Mouse (Mus musculus) MEL (cell line): Measurements from ENCODE around the gene Fhl3. TPM values are rescaled to one million over a fixed set of nuclear protein-coding genes. Genes with fewer than 3 reads are reported as not detected.
A peak's percentile ranks its signal among the peaks of the same experiment; 100 is the strongest.

Experiments used
- DNase-seq: peaks from one replicate; pipeline ENCODE4 v3.0.0; 2011; ENCODE audit warnings: low read depth, low spot score
- H3K27ac ChIP-seq: 2 replicates; pipeline ENCODE4 v1.5.1; 2012; ENCODE audit warnings: low read depth, mild to moderate bottlenecking, control low read depth, low read length, moderate library complexity; ENCODE audit not compliant: control insufficient read depth
- H3K27me3 ChIP-seq, 2 experiments: fragments of 150-350 bp in 1 of 2; sonication (generic) in 1 of 2; 2 replicates each; pipeline ENCODE4 v1.6.1; 2012; ENCODE audit warnings: low read length in 2 of 2, mild to moderate bottlenecking in 2 of 2, improper control_type of control experiment in 1 of 2, moderate library complexity in 1 of 2; ENCODE audit not compliant: insufficient read depth in 2 of 2, control insufficient read depth in 1 of 2
- H3K36me3 ChIP-seq, 2 experiments: 2 replicates each; pipeline ENCODE4 v1.6.1; 2012 to 2014; ENCODE audit warnings: low read length in 2 of 2, improper control_type of control experiment in 1 of 2, inconsistent platforms in 1 of 2, mild to moderate bottlenecking in 1 of 2; ENCODE audit not compliant: insufficient read depth in 2 of 2, control insufficient read depth in 1 of 2
- H3K4me1 ChIP-seq, 2 experiments: fragments of 150-350 bp in 1 of 2; sonication (generic) in 1 of 2; 2 replicates each; pipeline ENCODE4 v1.6.1; 2012; ENCODE audit warnings: low read length in 2 of 2, improper control_type of control experiment in 1 of 2, mild to moderate bottlenecking in 1 of 2; ENCODE audit not compliant: insufficient read depth in 2 of 2, control insufficient read depth in 1 of 2
- H3K4me3 ChIP-seq, 2 experiments: fragments of 150-350 bp in 1 of 2; sonication (generic) in 1 of 2; 2 replicates each; pipeline ENCODE4 v1.5.1; 2012; ENCODE audit warnings: low read depth in 2 of 2, low read length in 2 of 2, mild to moderate bottlenecking in 2 of 2, moderate library complexity in 2 of 2, control low read depth in 1 of 2, improper control_type of control experiment in 1 of 2; ENCODE audit not compliant: control insufficient read depth in 1 of 2, insufficient read depth in 1 of 2
- H3K79me2 ChIP-seq: 2 replicates; pipeline ENCODE4 v1.6.1; 2012; ENCODE audit warnings: mild to moderate bottlenecking, low read length, moderate library complexity; ENCODE audit not compliant: control insufficient read depth, poor library complexity, insufficient read depth
- H3K9ac ChIP-seq: 2 replicates; pipeline ENCODE4 v1.6.1; 2012; ENCODE audit warnings: low read depth, mild to moderate bottlenecking, control low read depth, low read length, moderate library complexity; ENCODE audit not compliant: control insufficient read depth, poor library complexity, severe bottlenecking
- H3K9me3 ChIP-seq: fragments of 150-350 bp; sonication (generic); replicated peaks from 2 replicates; pipeline ENCODE4 v1.6.1; 2012; ENCODE audit warnings: mild to moderate bottlenecking, low read length, improper control_type of control experiment, moderate library complexity; ENCODE audit not compliant: insufficient read depth
- BHLHE40 ChIP-seq: IDR thresholded peaks from 2 replicates; pipeline ENCODE4 v1.6.1; 2012; ENCODE audit warnings: low read depth, mild to moderate bottlenecking, inconsistent platforms, low read length, improper control_type of control experiment, borderline replicate concordance
- CHD1 ChIP-seq: IDR thresholded peaks from 2 replicates; pipeline ENCODE4 v1.6.1; 2012; ENCODE audit warnings: low read depth, mild to moderate bottlenecking, inconsistent platforms, low read length, improper control_type of control experiment
- CHD2 ChIP-seq: IDR thresholded peaks from 2 replicates; pipeline ENCODE4 v1.6.1; 2011; ENCODE audit warnings: low read length, improper control_type of control experiment
- CTCF ChIP-seq, 3 experiments: IDR thresholded peaks in 2 of 3; conservative IDR thresholded peaks in 1 of 3; 2 replicates each; pipeline ENCODE4 v1.5.1; 2011 to 2012; ENCODE audit warnings: low read length in 3 of 3, low read depth in 2 of 3, mild to moderate bottlenecking in 2 of 3, improper control_type of control experiment in 1 of 3, inconsistent platforms in 1 of 3, mixed read lengths in 1 of 3, moderate library complexity in 1 of 3; ENCODE audit not compliant: control insufficient read depth in 1 of 3, insufficient read depth in 1 of 3, poor library complexity in 1 of 3, severe bottlenecking in 1 of 3
- HCFC1 ChIP-seq: IDR thresholded peaks from 2 replicates; pipeline ENCODE4 v1.6.1; 2012; ENCODE audit warnings: low read depth, mild to moderate bottlenecking, inconsistent platforms, low read length, improper control_type of control experiment, moderate library complexity
- JUND ChIP-seq: IDR thresholded peaks from 2 replicates; pipeline ENCODE4 v1.6.1; 2011; ENCODE audit warnings: low read depth, mild to moderate bottlenecking, improper control_type of control experiment, low read length
- MAX ChIP-seq: IDR thresholded peaks from 2 replicates; pipeline ENCODE4 v1.6.1; 2011; ENCODE audit warnings: low read length, improper control_type of control experiment
- MEF2A ChIP-seq: IDR thresholded peaks from 2 replicates; pipeline ENCODE4 v1.6.1; 2014; ENCODE audit warnings: low read depth, mild to moderate bottlenecking, inconsistent platforms, low read length, improper control_type of control experiment; ENCODE audit not compliant: poor library complexity, insufficient replicate concordance, severe bottlenecking; ENCODE audit errors: extremely low read depth
- MXI1 ChIP-seq: IDR thresholded peaks from 2 replicates; pipeline ENCODE4 v1.6.1; 2011; ENCODE audit warnings: mild to moderate bottlenecking, low read depth, low read length, improper control_type of control experiment
- MYC ChIP-seq: IDR thresholded peaks from 2 replicates; pipeline ENCODE4 v1.6.1; 2011; ENCODE audit warnings: low read depth, mild to moderate bottlenecking, low read length, improper control_type of control experiment, moderate library complexity
- POLR2A ChIP-seq, 2 experiments: IDR thresholded peaks; 2 replicates each; pipeline ENCODE4 v1.6.1; 2011 to 2012; ENCODE audit warnings: low read length in 2 of 2, mild to moderate bottlenecking in 2 of 2, control low read depth in 1 of 2, improper control_type of control experiment in 1 of 2, low read depth in 1 of 2, moderate library complexity in 1 of 2; ENCODE audit not compliant: control insufficient read depth in 1 of 2, insufficient read depth in 1 of 2, poor library complexity in 1 of 2
- POLR2AphosphoS2 ChIP-seq: IDR thresholded peaks from 2 replicates; pipeline ENCODE4 v1.6.1; 2011; ENCODE audit warnings: low read length, improper control_type of control experiment
- POLR2AphosphoS5 ChIP-seq: IDR thresholded peaks from 2 replicates; pipeline ENCODE4 v1.6.1; 2012; ENCODE audit warnings: low read depth, borderline replicate concordance, mild to moderate bottlenecking, inconsistent platforms, low read length, moderate library complexity, mixed read lengths
- RCOR1 ChIP-seq: IDR thresholded peaks from 2 replicates; pipeline ENCODE4 v1.6.1; 2012; ENCODE audit warnings: low read depth, mild to moderate bottlenecking, inconsistent platforms, low read length, improper control_type of control experiment
- SIN3A ChIP-seq: IDR thresholded peaks from 2 replicates; pipeline ENCODE4 v1.6.1; 2012; ENCODE audit warnings: low read length, improper control_type of control experiment, inconsistent platforms
- TBP ChIP-seq: IDR thresholded peaks from 2 replicates; pipeline ENCODE4 v1.8.0; 2011; ENCODE audit warnings: low read depth, low read length, improper control_type of control experiment
- TCF12 ChIP-seq: IDR thresholded peaks from 2 replicates; pipeline ENCODE4 v1.6.1; 2014; ENCODE audit warnings: low read depth, mild to moderate bottlenecking, inconsistent platforms, low read length, improper control_type of control experiment, moderate library complexity
- UBTF ChIP-seq: IDR thresholded peaks from 2 replicates; pipeline ENCODE4 v1.6.1; 2012; ENCODE audit warnings: low read depth, mild to moderate bottlenecking, inconsistent platforms, low read length, improper control_type of control experiment, moderate library complexity, borderline replicate concordance; ENCODE audit not compliant: insufficient read depth
- USF1 ChIP-seq: IDR thresholded peaks from 2 replicates; pipeline ENCODE4 v1.6.1; 2014; ENCODE audit warnings: low read depth, mild to moderate bottlenecking, inconsistent platforms, low read length, improper control_type of control experiment, moderate library complexity
- USF2 ChIP-seq, 2 experiments: IDR thresholded peaks; 2 replicates each; pipeline ENCODE4 v1.6.1; 2011 to 2012; ENCODE audit warnings: improper control_type of control experiment in 2 of 2, low read length in 2 of 2, borderline replicate concordance in 1 of 2, inconsistent platforms in 1 of 2, low read depth in 1 of 2, mild to moderate bottlenecking in 1 of 2; ENCODE audit not compliant: insufficient read depth in 1 of 2
- ZC3H11A ChIP-seq: IDR thresholded peaks from 2 replicates; pipeline ENCODE4 v1.6.1; 2012; ENCODE audit warnings: low read depth, mild to moderate bottlenecking, inconsistent platforms, low read length, improper control_type of control experiment
- ZKSCAN1 ChIP-seq: IDR thresholded peaks from 2 replicates; pipeline ENCODE4 v1.6.1; 2012; ENCODE audit warnings: low read depth, mild to moderate bottlenecking, inconsistent platforms, low read length, improper control_type of control experiment, moderate library complexity
- polyA plus RNA-seq, 2 experiments: library from polyadenylated mRNA; stranded (reverse) in 1 of 2; unstranded in 1 of 2; fragments of >175 nt in 1 of 2; fragments of >200 nt in 1 of 2; gene quantifications; 2 replicates each; pipeline versions ENCODE4 v1.2.1 to v1.2.4; 2012; ENCODE audit warnings: low replicate concordance in 2 of 2, low read depth in 1 of 2; ENCODE audit not compliant: insufficient read length in 2 of 2, insufficient read depth in 1 of 2, missing spikeins in 1 of 2
- total RNA-seq: library from RNA; depleted of rRNA; stranded (reverse); fragments of 300-350 nt; gene quantifications from 2 replicates; pipeline ENCODE4 v1.2.3, GENCODE M21; 2012

Gene Fhl3
- total and polyA plus RNA-seq, 3 experiments = 5.6 to 13.8 TPM; not detected in 1

DNA sequence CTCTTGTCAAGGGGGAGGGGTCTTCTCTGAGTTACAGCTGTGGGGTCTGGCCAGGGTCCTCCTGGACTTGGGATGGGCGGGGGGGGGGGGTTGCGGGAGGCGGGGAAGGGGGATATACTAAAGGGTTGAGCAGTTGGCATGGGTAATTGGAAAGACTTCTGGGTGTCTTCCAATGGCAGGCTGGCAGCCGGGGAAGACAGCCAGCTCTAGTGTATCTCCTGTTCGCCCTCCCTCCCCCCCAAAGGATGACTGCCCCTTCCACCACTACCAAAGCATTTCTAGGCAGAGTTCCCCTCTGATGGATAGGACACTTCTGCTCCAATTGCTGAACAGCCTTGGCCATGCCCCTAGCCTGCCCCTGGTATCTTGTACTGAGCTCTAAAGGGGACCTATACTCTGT is 1.4 kb downstream of the Fhl3 start:
- no peak for DNase-seq
- H3K9ac ChIP-seq = peak overlapping the region; percentile 77
- peaks cover 10% of the 10 kb centered on the region for H3K79me2 ChIP-seq
- no peaks in the 10 kb centered on the region for H3K27me3 ChIP-seq
- no peak overlapping the region for H3K27ac ChIP-seq
- no peaks in the 10 kb centered on the region for H3K9me3 ChIP-seq
- TF ChIP-seq MAX = no peak
- no peak for TF ChIP-seq POLR2AphosphoS5
- no peak for TF ChIP-seq BHLHE40
- TF ChIP-seq ZC3H11A = no peak
- TF ChIP-seq CHD2 = no peak
- TF ChIP-seq CTCF (IDR thresholded peaks at IDR 0.05 in 2 of 3, conservative IDR thresholded peaks at IDR 0.05 in 1 of 3; ENCODE audit: control insufficient read depth in 1 of 3, insufficient read depth in 1 of 3, low read depth in 2 of 3, low read length in 3 of 3, poor library complexity in 1 of 3, severe bottlenecking in 1 of 3) = no peak
- TF ChIP-seq USF2 (IDR thresholded peaks at IDR 0.05; ENCODE audit: borderline replicate concordance in 1 of 2, insufficient read depth in 1 of 2, low read depth in 1 of 2, low read length in 2 of 2) = no peak
- TF ChIP-seq JUND = no peak
- no peak for TF ChIP-seq UBTF
- no peak for TF ChIP-seq POLR2A (IDR thresholded peaks at IDR 0.05; ENCODE audit: control insufficient read depth in 1 of 2, insufficient read depth in 1 of 2, low read depth in 1 of 2, low read length in 2 of 2, poor library complexity in 1 of 2)
- TF ChIP-seq RCOR1 = no peak
- no peak for TF ChIP-seq MYC
- TF ChIP-seq TBP = no peak
- no peak for TF ChIP-seq SIN3A
- TF ChIP-seq USF1 = no peak
- no peak for TF ChIP-seq HCFC1
- no peak for TF ChIP-seq MEF2A
- TF ChIP-seq CHD1 = no peak
- peaks cover 11 to 32% of the 10 kb centered on the region in 2 experiments for H3K4me1 ChIP-seq
- peaks cover 0 to 31% of the 10 kb centered on the region in 2 experiments; a peak in 2 of 4 replicates for H3K36me3 ChIP-seq
- peak overlapping the region in 1 of 2 experiments; percentile 90; a peak in 1 of 4 replicates for H3K4me3 ChIP-seq

DNA sequence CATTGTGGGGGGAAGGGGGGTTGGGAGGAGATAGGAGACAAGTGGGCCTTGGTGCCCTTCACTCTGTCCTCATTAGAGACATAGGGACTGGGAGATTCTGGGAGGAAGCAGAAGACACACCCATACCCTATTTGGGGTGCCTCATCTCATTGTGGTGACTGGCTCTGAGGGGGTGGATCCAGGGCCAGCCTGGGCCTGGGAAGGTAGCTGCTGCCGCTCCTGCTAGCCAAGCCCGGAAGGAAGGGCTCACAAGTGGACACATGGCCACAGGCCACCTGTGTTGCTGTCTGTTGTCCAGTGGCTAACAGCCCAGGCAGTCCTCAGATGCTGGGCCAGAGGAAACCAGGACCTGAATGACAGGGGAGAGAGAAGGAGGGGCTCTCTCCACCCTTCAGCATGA is 2.9 kb downstream of the Fhl3 start:
- DNase-seq = peak; percentile 64

More for the DNA sequence above, 2.9 kb downstream of the Fhl3 start:
- H3K27ac ChIP-seq = peak overlapping the region; percentile 61
- peaks cover 10% of the 10 kb centered on the region for H3K79me2 ChIP-seq
- H3K9me3 ChIP-seq = no peaks in the 10 kb centered on the region
- peak overlapping the region in 1 of 2 experiments; percentile 14; a peak in 1 of 4 replicates for H3K4me3 ChIP-seq
- H3K9ac ChIP-seq = peak overlapping the region; percentile 36; the same call in 1 of the 2 replicates
- H3K4me1 ChIP-seq = peaks cover 11 to 32% of the 10 kb centered on the region in 2 experiments
- H3K27me3 ChIP-seq = no peaks in the 10 kb centered on the region
- peaks cover 0 to 31% of the 10 kb centered on the region in 2 experiments; a peak in 2 of 4 replicates for H3K36me3 ChIP-seq
- TF ChIP-seq MAX = no peak
- TF ChIP-seq HCFC1 = no peak
- no peak for TF ChIP-seq TCF12
- TF ChIP-seq MXI1 = peak; percentile 37; the same call in 1 of the 2 replicates
- TF ChIP-seq ZKSCAN1 = no peak
- TF ChIP-seq POLR2AphosphoS2 = no peak
- TF ChIP-seq, all 39 proteins: peak for 1
